Mouse (Mus musculus): ENCODE results near the gene Chchd6.

GRCm38 (mm10) chr6:89413481-89413884 is 182.0 kb downstream of the Chchd6 start:
- no peak for TF ChIP-seq CTCF (conservative IDR thresholded peaks at IDR 0.05; ENCODE audit: low read length)
- TF ChIP-seq POU5F1 (IDR thresholded peaks at IDR 0.05; ENCODE audit: borderline replicate concordance, low read length): no peak
- no peak for TF ChIP-seq NANOG (IDR thresholded peaks at IDR 0.05; ENCODE audit: borderline replicate concordance, low read length)

All from E14TG2a.4 (cell line).